In the genomic region with DNA sequence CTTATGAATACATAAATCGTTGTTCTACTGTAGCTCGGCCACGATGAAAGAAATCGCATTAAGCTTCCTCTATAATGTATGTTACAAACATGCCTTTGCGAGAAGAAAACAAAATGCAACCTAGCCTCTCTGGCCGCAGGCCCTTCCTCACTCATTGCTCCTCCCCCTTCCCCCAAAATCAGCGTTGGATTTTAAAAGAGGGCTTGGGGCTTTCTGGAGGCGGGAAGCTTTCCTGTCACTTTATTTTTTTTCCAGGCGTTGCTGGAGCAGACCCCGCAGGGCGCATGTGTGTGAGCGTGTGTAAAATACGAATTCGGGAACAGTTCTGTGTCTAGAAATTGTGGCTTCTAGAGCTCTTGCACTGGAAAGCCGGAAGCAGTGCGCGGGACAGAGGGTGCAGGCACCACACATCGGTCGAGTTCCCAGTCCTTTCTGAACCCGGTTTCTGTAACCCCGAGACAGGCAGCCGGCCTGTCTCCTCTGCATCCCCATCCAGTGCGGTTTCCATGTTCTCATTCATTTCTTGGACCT, we compare ENCODE assay signal across 7 mouse cellular contexts. TPM values are rescaled to one million over a fixed set of nuclear protein-coding genes. Genes with fewer than 3 reads are reported as not detected.
A peak's percentile ranks its signal among the peaks of the same experiment; 100 is the strongest.
DNase-seq lines count a peak whose midpoint lies in the region; ATAC-seq lines count a peak whose summit lies in the region.

No protein-coding gene starts in this region.

- H3K9ac ChIP-seq in forebrain, embryonic 15.5 days (replicated peaks): peak overlapping the region; percentile 61
- H3K9ac ChIP-seq in limb, embryonic 11.5 days (ENCODE audit: low read length): no peak overlapping the region
- H3K9ac ChIP-seq in neural tube, embryonic 14.5 days (replicated peaks; ENCODE audit: low read depth, low read length): peak overlapping the region; percentile 73

- peak overlapping the region; percentile 57 for H3K4me3 ChIP-seq in forebrain, embryonic 15.5 days
- H3K4me3 ChIP-seq in limb, embryonic 11.5 days (ENCODE audit: low read depth, low read length): peak overlapping the region; percentile 28
- peak overlapping the region; percentile 46 for H3K4me3 ChIP-seq in neural tube, embryonic 14.5 days (ENCODE audit: low read depth, low read length)

- no peaks in the 10 kb centered on the region for H3K9me3 ChIP-seq in forebrain, embryonic 15.5 days
- H3K9me3 ChIP-seq in limb, embryonic 11.5 days (ENCODE audit: control insufficient read depth, low read length): no peaks in the 10 kb centered on the region
- H3K9me3 ChIP-seq in neural tube, embryonic 14.5 days (ENCODE audit: control insufficient read depth, low read length): no peaks in the 10 kb centered on the region

- H3K27ac ChIP-seq in forebrain, embryonic 15.5 days (replicated peaks): peak overlapping the region; percentile 95
- no peak overlapping the region for H3K27ac ChIP-seq in limb, embryonic 11.5 days (replicated peaks; ENCODE audit: low read depth, low read length)
- peak overlapping the region; percentile 95 for H3K27ac ChIP-seq in neural tube, embryonic 14.5 days (ENCODE audit: low read depth, low read length)

- peak; percentile 53 to 57 for DNase-seq in left cerebral cortex, postnatal 36 days (ENCODE audit: low spot score in 2 of 2)
- no peak for DNase-seq in left cerebral cortex, postnatal 4 days
- DNase-seq in cerebellum, postnatal 25 days: peak; percentile 57 to 60
- peak; percentile 62 for DNase-seq in limb, embryonic 11.5 days (ENCODE audit: low spot score)
- no peak for DNase-seq in gastrocnemius, postnatal 14 days

- intact Hi-C loops in left cerebral cortex, postnatal 36 days (cut with DNase I): loop anchor here (5.0 to 10.0 kb wide), 3 partner anchors 403 to 615 kb away; a partner anchor contains a TSS
- intact Hi-C loops in left cerebral cortex, postnatal 4 days (cut with DNase I): loop anchor here (5.0 to 10.0 kb wide), 3 partner anchors 450 to 717 kb away; no protein-coding TSS in a partner anchor
- intact Hi-C loops in gastrocnemius, postnatal 14 days (cut with DNase I; ENCODE audit: low total_unique reads): no loop called here

- peaks cover 36% of the 10 kb centered on the region for H3K4me1 ChIP-seq in forebrain, embryonic 15.5 days
- peaks cover 16% of the 10 kb centered on the region; the same call in 1 of the 2 replicates for H3K4me1 ChIP-seq in limb, embryonic 11.5 days (ENCODE audit: control insufficient read depth, insufficient read depth, low read length)
- H3K4me1 ChIP-seq in neural tube, embryonic 14.5 days (ENCODE audit: control insufficient read depth, insufficient read depth, low read length): no peaks in the 10 kb centered on the region

- peak overlapping the region; percentile 60 for H3K4me2 ChIP-seq in forebrain, embryonic 15.5 days (replicated peaks)
- peak overlapping the region; percentile 62 for H3K4me2 ChIP-seq in limb, embryonic 11.5 days (ENCODE audit: low read depth, severe bottlenecking)
- peak overlapping the region; percentile 70 for H3K4me2 ChIP-seq in neural tube, embryonic 14.5 days (ENCODE audit: low read depth, low read length)

- peaks cover 11% of the 10 kb centered on the region for H3K27me3 ChIP-seq in forebrain, embryonic 15.5 days
- peaks cover 45% of the 10 kb centered on the region for H3K27me3 ChIP-seq in limb, embryonic 11.5 days (ENCODE audit: control insufficient read depth, insufficient read depth, low read length)
- peaks cover 12% of the 10 kb centered on the region for H3K27me3 ChIP-seq in neural tube, embryonic 14.5 days (ENCODE audit: control insufficient read depth, insufficient read depth, low read length)

- under 1% methylated on average over 23 of the region's 23 CpGs for WGBS in forebrain, embryonic 15.5 days
- WGBS in limb, embryonic 11.5 days: under 1% methylated on average over 23 of the region's 23 CpGs
- under 1% methylated on average over 23 of the region's 23 CpGs for WGBS in neural tube, embryonic 14.5 days

- H3K36me3 ChIP-seq in forebrain, embryonic 15.5 days: no peaks in the 10 kb centered on the region
- no peaks in the 10 kb centered on the region for H3K36me3 ChIP-seq in limb, embryonic 11.5 days (ENCODE audit: control insufficient read depth, insufficient read depth, low read length)
- H3K36me3 ChIP-seq in neural tube, embryonic 14.5 days (ENCODE audit: control insufficient read depth, insufficient read depth, low read length): no peaks in the 10 kb centered on the region

- ATAC-seq in forebrain, embryonic 15.5 days (replicated peaks): no peak
- ATAC-seq in limb, embryonic 11.5 days (ENCODE audit: insufficient number of reproducible peaks, low FRiP score, low TSS enrichment, low read depth): no peak
- no peak for ATAC-seq in neural tube, embryonic 14.5 days (ENCODE audit: low read depth)

RNA-seq across cellular contexts. Expression of a gene that starts 2.9 kb away (rescaled TPM):
- total RNA-seq in left cerebral cortex, postnatal 36 days (2021): 100 to 1,000 TPM; 288 to 356 TPM
- 10 to 100 TPM; 22.6 to 29.6 TPM for total RNA-seq in left cerebral cortex, postnatal 4 days (2021)
- 48.0 and 50.4 TPM in 2 replicates for polyA plus RNA-seq in forebrain, embryonic 15.5 days (2015; fragmentation: Nextera tagmentation; extraction: Ambion mirVana)
- 1.8 and 2.1 TPM in 2 replicates for polyA plus RNA-seq in limb, embryonic 11.5 days (2014; fragmentation: Nextera tagmentation; extraction: Ambion mirVana)
- 60.9 and 69.7 TPM in 2 replicates for polyA plus RNA-seq in neural tube, embryonic 14.5 days (2014; fragmentation: Nextera tagmentation; extraction: Ambion mirVana)
- 1 to 10 TPM; 1.5 to 1.7 TPM for total RNA-seq in gastrocnemius, postnatal 14 days (2021)

Comparison
In these comparisons a context has a peak if more than half of its experiments do, and no peak if none do; other contexts are left out.
1. DNase-seq: peak in left cerebral cortex, postnatal 36 days (2 of 2), cerebellum, postnatal 25 days (2 of 2) and limb, embryonic 11.5 days (single experiment); none in left cerebral cortex, postnatal 4 days (single experiment) and gastrocnemius, postnatal 14 days (single experiment).
2. RNA of a gene that starts 2.9 kb away (total RNA-seq): 288 to 356 TPM in left cerebral cortex, postnatal 36 days; 22.6 to 29.6 TPM in left cerebral cortex, postnatal 4 days and 1.5 to 1.7 TPM in gastrocnemius, postnatal 14 days; every median in the first group is over 4 times any median in the second.
3. Peak in every context shown above with its lines, with median percentiles within 50 percentile points of each other: H3K4me2 ChIP-seq and H3K4me3 ChIP-seq.